Mouse (Mus musculus) CH12F3 (cell line): ENCODE results near the gene Tgfbr3.

Experiments used
- in situ Hi-C: fragments of 300-500 bp; cut with MboI; formaldehyde crosslinking; loops from 2 replicates; pipeline ENCODE4 v1.14.3; 2020; ENCODE audit warnings: low sequenced_read_pairs

Gene Tgfbr3

DNA sequence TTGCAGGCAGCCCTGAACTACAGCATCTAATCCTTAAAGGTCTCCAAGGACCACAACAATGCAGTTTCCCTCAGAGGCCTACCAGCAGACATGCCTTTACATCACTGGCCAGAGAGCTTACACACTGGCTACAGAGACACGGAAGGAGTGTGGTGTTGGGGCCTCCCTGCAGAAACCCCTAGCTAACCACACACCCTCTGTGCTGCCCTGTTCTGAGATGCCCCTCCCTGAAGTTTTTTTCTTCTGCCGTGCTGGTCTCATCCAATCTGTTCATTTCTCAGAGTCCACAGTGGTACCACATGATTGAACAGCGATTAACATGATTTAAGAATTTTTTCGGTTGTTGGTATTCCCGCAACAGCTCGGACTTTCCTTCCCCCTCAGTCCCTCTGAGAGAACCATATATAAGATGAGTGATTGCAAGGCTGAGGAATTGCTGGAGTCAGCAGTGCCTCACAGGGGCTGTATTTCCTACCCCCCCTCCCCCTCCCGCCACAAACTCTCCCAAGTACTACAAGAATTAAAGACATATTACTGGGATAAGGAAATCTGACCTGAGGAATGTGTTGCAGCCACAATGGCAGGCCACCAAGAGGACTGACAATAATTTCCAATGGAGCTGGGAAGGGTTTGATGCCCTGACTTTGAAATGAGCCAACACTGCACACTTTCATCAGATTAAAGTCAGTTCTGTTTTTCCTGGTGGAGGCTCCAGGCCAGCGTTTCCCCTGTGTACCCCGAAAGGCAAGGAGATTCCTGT lies 75.9 kb downstream of the Tgfbr3 start:
- in situ Hi-C loops: no loop called here

DNA sequence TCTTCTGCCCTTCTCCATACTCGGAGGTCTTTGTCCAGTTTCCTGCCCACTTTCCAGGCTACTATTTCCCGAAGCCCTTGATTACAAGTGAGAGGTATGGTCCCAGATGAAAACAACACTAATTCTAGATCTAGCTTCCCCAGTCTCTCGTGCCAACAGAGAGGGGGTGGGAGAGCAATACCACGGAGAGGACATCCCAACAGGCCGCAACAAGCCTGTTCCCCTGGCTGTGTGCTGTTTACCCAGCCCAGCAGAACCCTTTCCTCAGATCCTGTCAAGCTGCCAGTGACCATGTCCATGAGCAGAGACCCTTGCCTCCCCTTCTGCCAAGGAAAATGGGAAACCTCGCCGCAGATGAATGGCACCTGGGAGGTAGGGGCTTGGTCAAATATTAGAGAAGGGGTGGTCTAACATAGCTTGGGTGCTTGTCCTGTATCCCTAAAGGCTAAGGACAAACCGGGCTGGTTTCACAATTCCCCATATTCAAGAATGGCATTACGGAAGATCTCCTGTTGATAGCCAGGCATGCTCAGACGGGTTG lies 77.5 kb downstream of the Tgfbr3 start:
- in situ Hi-C loops: no loop called here

DNA sequence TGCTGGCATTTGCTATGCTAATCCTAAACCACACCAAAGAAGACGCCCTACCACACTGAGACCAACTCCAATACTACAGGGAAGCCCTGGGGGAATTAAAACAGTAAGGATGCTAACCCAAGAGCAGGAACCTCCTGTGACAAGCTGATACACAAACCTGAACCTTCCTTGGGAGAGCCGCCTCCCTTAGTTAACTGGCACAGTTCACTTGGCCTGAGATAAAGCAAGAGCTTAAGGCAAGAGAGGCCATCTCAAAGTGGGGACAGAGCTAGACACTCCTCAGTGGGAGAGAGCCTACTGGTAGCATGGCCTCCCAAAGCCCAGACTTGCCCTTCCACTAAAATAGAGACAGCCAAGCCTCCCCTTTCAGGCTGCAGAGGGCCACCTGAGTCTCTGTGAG lies 79.4 kb downstream of the Tgfbr3 start:
- in situ Hi-C loops: no loop called here

DNA sequence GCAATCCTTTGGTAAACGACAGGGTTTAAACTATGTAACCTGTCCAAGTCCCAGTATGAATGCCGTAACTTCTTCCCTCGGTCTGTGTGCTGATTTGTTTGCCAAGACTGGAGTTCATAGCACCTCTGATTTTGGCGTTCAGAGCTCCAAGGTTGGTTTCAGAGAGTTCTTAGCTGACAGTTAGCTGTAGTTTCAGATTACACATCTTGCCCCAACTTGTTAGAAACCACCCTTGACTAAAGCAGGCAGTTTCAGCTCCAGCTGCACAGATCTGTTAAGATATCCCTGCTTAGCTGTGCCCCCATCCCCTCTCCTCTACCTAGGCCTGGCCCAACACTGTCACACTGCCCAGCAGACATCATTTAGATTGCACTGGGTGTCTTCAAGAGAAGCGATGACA lies 81.5 kb downstream of the Tgfbr3 start:
- in situ Hi-C loops: no loop called here

DNA sequence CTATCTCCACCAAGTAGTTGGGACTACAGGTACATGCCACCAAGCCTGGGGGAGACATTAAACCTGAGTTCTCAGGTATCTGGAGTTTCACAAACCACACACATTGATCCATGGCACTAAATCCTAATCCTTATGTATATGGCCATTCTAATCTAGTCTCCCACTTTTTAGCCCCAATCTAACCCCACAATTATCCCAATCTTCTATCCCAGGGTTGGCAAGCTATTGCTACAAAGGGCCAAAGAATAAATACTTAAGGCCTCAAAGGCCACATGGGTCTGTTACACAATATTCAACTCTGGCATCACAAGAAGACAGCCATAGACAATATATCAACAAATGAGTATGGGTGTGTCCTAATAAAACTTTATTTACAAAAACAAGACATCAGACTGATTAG lies 85.1 kb downstream of the Tgfbr3 start:
- in situ Hi-C loops: no loop called here

DNA sequence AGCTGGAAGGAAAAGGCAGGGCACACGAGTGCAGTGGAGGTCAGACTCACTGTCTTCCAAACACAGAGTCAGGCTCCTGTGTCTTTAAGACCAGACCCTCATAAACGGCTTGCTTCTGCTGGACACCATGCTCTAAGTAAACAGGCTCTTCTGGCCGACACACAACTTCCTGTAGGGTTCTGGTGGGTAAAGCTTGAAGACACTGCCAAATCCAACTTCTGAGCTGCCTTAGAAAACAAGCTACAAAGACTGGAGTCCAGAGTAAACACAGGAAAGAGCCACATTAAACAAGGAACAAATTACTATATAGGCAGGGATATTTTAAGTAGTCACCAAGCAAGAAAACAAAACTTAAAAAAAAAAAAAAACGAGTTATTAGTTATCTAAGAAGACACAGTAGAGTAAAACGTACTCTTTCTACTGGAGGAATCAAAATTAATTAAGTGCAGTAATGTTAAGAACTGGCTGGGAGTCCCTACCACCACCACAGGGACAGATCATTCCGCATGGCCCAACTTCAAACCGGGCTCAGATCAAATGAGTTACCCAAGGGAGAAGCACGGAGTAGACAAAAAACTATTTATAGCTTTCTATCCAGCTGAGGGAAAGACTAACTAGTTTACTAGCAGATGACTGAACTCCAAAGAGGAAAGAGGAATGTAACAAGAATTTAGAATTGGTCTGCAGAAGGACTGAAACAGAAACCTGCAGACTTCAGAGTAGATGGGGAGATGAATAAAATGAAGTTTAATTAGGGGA lies 86.4 kb downstream of the Tgfbr3 start:
- in situ Hi-C loops: no loop called here

DNA sequence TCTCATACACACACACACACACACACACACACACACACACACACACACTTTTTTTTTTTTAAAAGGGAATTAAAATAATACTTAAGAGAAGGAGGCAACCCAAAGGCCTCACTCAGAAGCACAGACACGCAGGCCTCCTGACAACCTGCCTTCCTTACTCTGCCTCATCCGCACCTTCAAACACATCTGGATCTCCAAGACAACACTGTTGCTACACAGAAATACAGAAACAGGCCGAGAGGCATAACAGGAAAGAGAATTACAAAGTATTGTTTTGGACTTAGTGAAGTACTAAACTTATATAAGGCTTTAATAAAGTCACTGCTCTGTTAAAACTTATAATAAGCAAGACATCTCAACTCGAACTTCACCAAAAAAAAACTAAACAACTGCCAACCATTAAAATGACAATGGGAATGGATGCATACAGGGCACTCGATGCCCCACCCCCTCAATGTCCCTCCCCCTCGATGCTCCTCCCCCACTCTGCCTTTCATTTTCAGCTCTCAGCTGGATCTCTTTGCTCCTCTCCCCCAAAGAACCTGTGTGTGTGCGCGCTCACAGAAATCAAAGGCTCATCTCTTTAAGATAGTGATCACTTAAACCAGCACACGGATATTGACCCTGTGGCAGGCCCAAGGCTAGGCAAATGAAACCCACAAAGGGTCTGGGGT lies 87.8 kb downstream of the Tgfbr3 start:
- in situ Hi-C loops: no loop called here

DNA sequence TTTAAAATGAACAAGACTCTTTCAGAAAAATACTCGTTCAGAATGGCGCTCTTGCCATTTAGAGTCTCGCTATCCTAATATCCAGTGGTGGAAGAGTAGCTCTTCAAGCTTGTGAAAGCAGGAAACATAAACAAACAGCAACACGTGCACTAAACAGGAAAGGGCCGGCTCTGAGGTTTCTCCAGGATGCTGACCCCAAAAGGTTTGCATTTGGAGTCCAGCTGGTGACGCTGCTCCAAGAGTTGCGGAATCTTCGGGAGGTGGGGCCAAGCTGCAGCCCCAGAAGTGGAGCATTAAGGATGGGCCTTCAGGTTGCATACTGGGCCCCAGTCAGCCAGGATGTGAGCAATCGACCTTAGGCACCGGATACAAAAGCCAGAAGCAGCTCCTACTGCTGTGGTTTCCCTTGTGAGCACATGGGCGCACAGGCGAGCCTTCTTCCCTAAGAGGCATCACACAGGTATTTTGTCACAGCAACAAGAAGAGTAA lies 88.5 kb downstream of the Tgfbr3 start:
- in situ Hi-C loops: no loop called here

DNA sequence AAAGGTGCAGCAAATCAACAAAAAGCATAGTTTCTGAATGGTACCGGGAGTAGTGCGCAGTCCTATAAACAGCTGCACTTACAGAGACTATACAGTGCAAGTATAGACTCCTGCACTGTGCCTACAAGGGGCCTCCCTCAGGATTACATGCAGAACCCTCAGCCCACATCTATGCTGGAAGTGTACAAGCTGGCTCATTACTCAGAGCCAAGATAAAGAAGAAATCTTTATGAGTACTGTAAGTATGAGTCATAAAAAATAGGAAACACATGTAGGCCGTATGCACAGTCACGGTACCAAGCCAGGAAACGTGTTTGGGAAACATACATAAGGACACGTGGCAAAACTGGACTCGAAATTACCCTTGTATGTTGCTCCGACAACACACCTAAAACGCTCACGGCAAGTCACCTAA lies 89.2 kb downstream of the Tgfbr3 start:
- in situ Hi-C loops: no loop called here

DNA sequence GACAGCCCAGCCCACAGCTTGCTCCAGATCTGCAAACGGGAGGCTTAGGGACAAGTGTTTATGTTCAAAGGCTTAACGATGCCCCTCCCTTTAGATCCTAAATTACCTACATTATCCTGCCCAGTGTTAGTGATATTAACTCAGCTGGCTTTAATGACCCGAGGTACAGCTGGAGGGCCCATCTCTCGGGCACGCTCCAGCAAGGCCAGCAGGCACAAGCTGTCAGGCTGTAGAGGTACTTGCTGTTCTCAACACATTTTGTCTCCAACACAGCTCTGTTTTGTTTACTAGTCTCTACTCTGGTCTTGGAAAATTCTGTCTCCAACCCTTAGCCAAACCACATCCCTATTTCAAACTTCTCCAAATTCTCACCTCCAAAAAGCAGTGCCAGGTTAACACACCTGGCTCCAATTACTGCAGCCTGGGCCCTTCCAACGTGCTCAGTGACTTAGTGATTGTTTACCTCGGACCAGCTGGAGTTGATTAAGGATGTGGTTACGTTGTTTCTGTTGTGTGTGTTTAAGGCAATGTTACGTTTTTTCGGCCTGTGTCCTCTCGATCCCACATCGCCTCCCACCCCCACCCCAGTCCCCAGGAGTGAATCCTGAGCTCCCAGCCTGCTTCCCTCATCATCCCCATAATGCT lies 93.6 kb downstream of the Tgfbr3 start:
- in situ Hi-C loops: no loop called here

DNA sequence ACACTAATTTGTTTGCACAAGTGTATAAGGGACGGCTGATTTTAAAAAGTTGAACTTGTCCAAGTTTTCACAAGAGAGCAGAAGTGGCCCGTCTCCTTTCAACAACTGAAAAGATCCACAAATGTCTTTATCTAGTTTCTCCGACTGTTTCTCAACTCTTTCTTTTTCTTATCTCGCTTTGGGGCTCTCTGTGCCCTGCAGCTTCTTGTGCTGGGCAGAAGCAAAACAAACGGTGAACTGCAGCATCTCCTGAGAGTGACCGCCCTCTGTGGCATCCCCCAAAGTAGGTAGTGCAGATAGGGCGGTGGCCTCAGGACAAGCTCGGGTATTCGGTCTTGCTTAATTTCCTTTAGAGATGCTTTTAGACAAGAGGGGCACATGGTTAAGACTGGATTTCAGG lies 96.3 kb downstream of the Tgfbr3 start:
- in situ Hi-C loops: no loop called here

DNA sequence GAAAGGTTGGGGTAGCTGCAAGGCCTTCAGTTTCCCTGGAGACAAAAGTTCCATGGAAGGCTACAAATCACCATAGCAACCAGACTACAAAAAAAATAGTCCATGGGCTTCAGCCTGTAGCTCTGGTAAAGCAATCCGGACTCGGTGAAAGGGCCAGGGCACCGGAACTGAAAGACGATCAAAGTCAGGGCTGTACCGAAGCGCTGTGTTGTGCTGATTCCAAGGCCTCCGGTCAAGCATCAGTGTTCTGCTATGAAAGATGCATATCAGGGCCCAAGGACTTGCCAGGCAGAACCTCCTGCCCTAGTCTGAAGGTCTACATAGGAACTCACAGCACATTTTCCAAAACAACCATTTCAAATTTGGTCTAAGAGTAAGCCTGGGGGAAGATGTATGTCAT lies 97.1 kb downstream of the Tgfbr3 start:
- in situ Hi-C loops: no loop called here

DNA sequence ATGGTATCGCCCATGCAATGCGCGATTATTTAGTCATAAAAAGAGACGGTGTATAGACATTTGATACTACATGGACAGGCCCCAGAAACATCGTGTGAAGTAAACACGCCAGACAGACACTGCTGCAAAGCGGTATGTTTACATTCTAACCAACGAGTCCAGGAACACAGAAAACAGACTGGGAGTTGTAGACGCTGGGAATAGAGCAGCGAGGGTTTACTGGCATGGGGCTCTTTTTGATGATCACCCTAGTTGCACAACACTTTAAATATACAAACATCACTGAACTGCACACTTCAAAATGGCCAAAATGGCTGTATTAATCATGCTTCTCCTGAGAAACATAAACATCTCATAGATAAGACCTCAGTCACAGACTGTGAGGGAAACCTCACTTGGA lies 100.9 kb downstream of the Tgfbr3 start:
- in situ Hi-C loops: no loop called here

DNA sequence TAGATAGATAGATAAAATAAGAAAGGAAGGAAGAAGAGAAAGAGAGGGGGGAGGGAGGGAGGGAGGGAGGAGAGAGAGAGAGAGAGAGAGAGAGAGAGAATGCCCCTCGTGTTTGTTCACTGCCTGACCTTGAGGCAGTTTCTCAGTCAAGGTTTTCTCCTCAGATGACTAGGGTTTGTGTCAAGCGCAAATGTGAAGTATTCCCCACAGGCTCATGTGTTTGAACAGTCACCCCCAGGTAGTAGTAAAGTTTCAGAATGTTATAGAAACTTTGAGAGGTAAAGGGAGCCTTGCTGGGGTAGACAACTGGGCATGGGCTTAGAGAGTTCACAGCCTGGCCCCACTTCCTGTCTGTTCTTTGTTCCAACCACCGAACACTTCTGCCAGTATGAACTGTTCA lies 103.2 kb downstream of the Tgfbr3 start:
- in situ Hi-C loops: no loop called here

DNA sequence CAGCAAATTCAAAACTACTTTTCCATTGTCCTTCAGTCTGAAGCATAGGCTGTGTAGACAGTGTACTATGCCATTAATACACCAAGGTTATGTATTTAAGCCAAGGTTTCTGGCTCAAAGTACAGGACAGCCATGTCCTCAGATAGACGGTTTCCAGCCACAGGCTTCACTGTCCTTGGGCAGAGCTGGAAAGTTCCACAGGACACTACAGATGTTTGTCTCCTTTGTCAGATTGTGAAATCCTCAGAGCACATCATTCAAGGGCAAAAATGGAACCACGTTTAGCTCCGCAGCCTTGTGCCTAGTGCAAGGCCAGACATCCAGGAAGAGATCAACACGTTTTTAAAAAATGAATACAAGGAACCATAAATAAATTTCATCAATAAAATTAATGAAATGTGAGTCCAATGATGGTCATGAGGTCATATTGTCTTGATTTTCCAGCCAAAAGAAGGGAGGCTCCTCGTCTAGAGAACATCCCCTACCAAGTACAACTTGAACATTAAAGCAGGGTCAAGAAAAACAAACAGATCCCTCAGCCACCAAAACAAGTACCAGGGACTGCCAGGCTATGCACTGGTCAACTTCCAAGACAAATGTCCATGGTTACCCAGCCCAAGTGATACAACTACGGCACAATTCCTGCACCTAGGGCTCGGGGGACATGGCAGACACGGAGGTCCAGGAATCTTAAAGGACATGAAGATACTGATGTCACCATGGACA lies 105.1 kb downstream of the Tgfbr3 start:
- in situ Hi-C loops: no loop called here

DNA sequence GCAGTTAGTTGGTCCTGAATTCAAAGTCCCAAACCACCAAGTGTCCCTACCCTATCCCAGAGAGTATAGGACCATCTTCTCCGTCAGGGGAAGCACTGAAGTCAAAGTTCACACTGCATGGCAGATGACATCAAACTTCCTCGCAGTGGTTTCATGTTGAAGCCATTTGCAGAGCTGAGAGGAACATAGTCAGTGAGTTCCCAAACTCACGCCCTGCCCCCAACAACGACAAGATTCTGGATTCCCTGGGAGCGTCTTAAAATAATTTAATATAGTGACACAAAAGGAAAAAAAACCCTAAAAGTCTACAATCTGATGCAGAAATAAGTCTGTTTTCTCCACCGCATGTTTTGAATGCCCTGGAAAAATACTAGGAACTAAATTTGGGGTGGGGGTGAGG lies 105.9 kb downstream of the Tgfbr3 start:
- in situ Hi-C loops: no loop called here

DNA sequence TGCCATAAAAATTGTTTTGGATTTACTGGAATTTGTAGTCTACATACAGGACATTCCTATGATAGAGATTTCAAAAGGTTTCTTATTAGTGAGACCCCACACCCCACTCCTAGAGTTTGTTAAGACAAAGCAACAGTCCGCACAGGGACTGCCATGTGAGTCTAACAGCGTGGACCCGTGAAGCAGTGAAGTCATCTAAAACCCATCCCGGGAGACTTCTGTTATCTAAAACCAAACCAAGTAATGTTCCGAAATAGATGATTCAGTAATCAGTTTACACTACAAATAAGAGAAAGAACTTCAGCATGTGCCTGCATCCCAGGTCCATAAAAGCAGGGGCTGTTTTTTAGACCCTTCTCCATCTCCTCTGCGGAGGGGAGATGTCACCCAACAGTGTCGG lies 106.7 kb downstream of the Tgfbr3 start:
- in situ Hi-C loops: no loop called here

DNA sequence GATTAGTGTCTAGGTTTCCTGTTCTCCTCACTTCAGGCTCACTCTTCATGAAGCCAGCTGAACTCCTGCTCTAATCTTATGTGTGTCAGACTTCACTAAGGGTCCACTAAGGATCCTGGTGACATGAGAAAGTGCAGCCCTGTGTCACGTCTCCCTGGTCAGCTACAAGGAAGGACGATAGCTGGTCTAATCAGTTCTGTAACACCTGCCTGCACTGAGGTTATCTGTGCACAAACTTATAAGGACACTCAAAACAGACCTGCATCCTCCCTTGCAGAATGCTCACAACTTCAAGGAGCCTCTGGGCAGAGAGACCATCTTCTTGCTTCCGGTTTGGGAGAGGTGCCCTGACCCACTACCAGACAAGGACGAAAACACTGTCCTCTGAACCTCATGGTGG lies 107.6 kb downstream of the Tgfbr3 start:
- in situ Hi-C loops: no loop called here

DNA sequence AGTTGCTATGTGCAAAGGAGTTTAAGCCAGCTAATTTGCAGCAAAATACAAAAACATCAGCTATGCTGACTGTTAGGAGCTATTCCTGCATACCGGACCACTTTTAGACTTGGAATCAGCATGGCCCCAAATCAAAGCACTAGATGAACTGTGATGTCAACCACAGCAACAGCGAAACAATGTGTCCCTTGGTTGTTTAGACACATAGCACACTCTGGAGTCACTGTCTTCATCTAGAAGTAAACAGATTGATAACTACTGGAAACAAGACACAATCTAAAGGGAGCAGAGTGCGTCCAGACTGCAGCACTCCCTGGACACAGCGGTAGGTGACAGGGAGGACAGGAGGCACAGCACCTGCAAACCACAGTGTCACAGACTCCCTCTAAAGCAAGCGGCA lies 110.2 kb downstream of the Tgfbr3 start:
- in situ Hi-C loops: no loop called here

DNA sequence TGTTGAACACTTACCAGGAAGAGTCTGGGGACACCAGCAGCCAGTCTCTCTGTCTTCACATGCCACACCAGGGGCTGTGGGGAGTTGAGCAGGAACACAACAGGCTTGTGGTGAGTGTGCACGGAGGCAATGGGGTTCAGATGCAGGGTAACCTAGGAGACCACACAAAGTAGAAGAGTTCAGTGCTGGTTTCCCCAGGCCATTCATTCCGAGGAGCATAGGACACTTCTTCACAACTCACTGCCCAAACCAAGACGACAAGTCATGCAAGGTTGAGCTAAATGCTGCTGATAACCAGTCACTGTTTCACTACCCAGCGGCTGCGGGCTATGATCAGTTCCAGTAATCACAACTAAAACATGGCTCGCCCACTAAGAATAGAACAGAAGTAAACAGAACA lies 111.6 kb downstream of the Tgfbr3 start:
- in situ Hi-C loops: no loop called here
